Mouse (Mus musculus) skeletal muscle tissue, postnatal 0 days (tissue): ENCODE measurements around the gene Zfp202. TPM values are rescaled to one million over a fixed set of nuclear protein-coding genes. Genes with fewer than 3 reads are reported as not detected.

Source experiments
- polyA plus RNA-seq: library from polyadenylated mRNA; unstranded; fragments of >200 nt; fragmentation: Nextera tagmentation; extraction: Ambion mirVana; gene quantifications from 2 replicates; pipeline ENCODE4 v1.2.1, GENCODE M21; 2015

Gene Zfp202
- polyA plus RNA-seq = 2.8 and 3.5 TPM in 2 replicates

GRCm38 (mm10) chr9:40192098-40193038 lies at the start of gene Zfp202:
Zfp202 (plus strand) TSS chr9:40192316.

GRCm38 (mm10) chr9:40180620-40181019 lies 11.5 kb upstream of the Zfp202 start, which contains the start of gene Olfr986:
Olfr986 (plus strand) TSS chr9:40180920.

Other genes starting within 250 kb of the Zfp202 start
- not detected in 2 replicates for gene Olfr975, start 240.3 kb upstream of the Zfp202 start, polyA plus RNA-seq
- gene Olfr976, start 231.2 kb upstream of the Zfp202 start, polyA plus RNA-seq = not detected in 2 replicates
- gene Olfr978, start 200.2 kb upstream of the Zfp202 start, polyA plus RNA-seq = not detected in 2 replicates
- gene Olfr979, start 188.9 kb upstream of the Zfp202 start, polyA plus RNA-seq = not detected in 2 replicates
- gene Olfr980, start 182.7 kb upstream of the Zfp202 start, polyA plus RNA-seq = not detected in 2 replicates
- gene Olfr981, start 170.9 kb upstream of the Zfp202 start, polyA plus RNA-seq = not detected in 2 replicates
- gene Olfr982, start 118.5 kb upstream of the Zfp202 start, polyA plus RNA-seq = not detected in 2 replicates
- not detected in 2 replicates for gene Olfr983, start 98.7 kb upstream of the Zfp202 start, polyA plus RNA-seq
- gene Olfr984, start 78.1 kb upstream of the Zfp202 start, polyA plus RNA-seq = not detected in 2 replicates
- 0.12 TPM in 1 of 2 replicates, not detected in the other for gene Olfr985, start 62.1 kb upstream of the Zfp202 start, polyA plus RNA-seq
- not detected in 2 replicates for gene Tmem225, start 44.2 kb upstream of the Zfp202 start, polyA plus RNA-seq
- gene Olfr986, start 11.4 kb upstream of the Zfp202 start, polyA plus RNA-seq = not detected in 2 replicates
- 54.7 and 66.4 TPM in 2 replicates for gene Scn3b, start 76.9 kb downstream of the Zfp202 start, polyA plus RNA-seq